Mouse (Mus musculus): Measurements from ENCODE around the gene Mphosph10. TPM values are rescaled to one million over a fixed set of nuclear protein-coding genes. Genes with fewer than 3 reads are reported as not detected.

The Mphosph10 gene
- polyA plus RNA-seq, 1 experiment from 2014 or later, result 36.1 TPM

GRCm38 (mm10) chr7:64391479-64391878 lies 589 bp downstream of the Mphosph10 start:
- DNase-seq (ENCODE audit: low spot score), result no peak
- WGBS, result 4% methylated on average over 8 of the region's 8 CpGs
- Histone ChIP-seq H3K4me2 (ENCODE audit: low read depth, low read length) (peak overlapping the region; percentile 94), H3K4me1 (ENCODE audit: control insufficient read depth, insufficient read depth, low read length) (0 out of 2 replicates have a peak, but pooled peaks cover 4% of the 10 kb centered on the region), H3K9ac (ENCODE audit: low read depth, low read length) (peak overlapping the region; percentile 81), H3K4me3 (ENCODE audit: low read depth, low read length) (peak overlapping the region; percentile 82), H3K36me3 (ENCODE audit: control insufficient read depth, insufficient read depth, low read length) (peaks cover 33% of the 10 kb centered on the region), H3K27ac (replicated peaks; ENCODE audit: low read depth, low read length) (peak overlapping the region; percentile 78; the same call in 1 of the 2 replicates), H3K27me3 (replicated peaks; ENCODE audit: control insufficient read depth, insufficient read depth, low read length) (no peaks in the 10 kb centered on the region), H3K9me3 (ENCODE audit: control insufficient read depth, low read length) (no peaks in the 10 kb centered on the region)
- ATAC-seq (ENCODE audit: low read depth), result no peak

GRCm38 (mm10) chr7:64373830-64374562 lies 18.1 kb downstream of the Mphosph10 start, which contains the start of gene Fan1:
Gene Fan1 (minus strand): TSS chr7:64374095.
- WGBS, result 3% methylated on average over 27 of the region's 27 CpGs
- Histone ChIP-seq H3K4me2 (ENCODE audit: low read depth, low read length) (peak within 1 kb of the TSS; percentile 76), H3K9ac (ENCODE audit: low read depth, low read length) (peak within 1 kb of the TSS; percentile 79), H3K4me3 (ENCODE audit: low read depth, low read length) (peak within 1 kb of the TSS; percentile 61), H3K9me3 (ENCODE audit: control insufficient read depth, low read length) (no peaks in the 10 kb centered on the region), H3K27ac (replicated peaks; ENCODE audit: low read depth, low read length) (peak within 1 kb of the TSS; percentile 94), H3K36me3 (ENCODE audit: control insufficient read depth, insufficient read depth, low read length) (peaks cover 54% of the 10 kb centered on the region), H3K4me1 (ENCODE audit: control insufficient read depth, insufficient read depth, low read length) (0 out of 2 replicates have a peak, but pooled peaks cover 7% of the 10 kb centered on the region), H3K27me3 (replicated peaks; ENCODE audit: control insufficient read depth, insufficient read depth, low read length) (no peaks in the 10 kb centered on the region)
- ATAC-seq (ENCODE audit: low read depth) (peak; percentile 97), DNase-seq (ENCODE audit: low spot score) (peak; percentile 93)

GRCm38 (mm10) chr7:64373147-64373829 lies 18.8 kb downstream of the Mphosph10 start:
- peak overlapping the region; percentile 61 for H3K4me3 ChIP-seq (ENCODE audit: low read depth, low read length)
- no peaks in the 10 kb centered on the region for H3K9me3 ChIP-seq (ENCODE audit: control insufficient read depth, low read length)
- peak overlapping the region; percentile 94 for H3K27ac ChIP-seq (replicated peaks; ENCODE audit: low read depth, low read length)
- WGBS, result 11% methylated on average over 18 of the region's 18 CpGs
- H3K36me3 ChIP-seq (ENCODE audit: control insufficient read depth, insufficient read depth, low read length), result peaks cover 54% of the 10 kb centered on the region
- DNase-seq (ENCODE audit: low spot score) (peak; percentile 24), ATAC-seq (ENCODE audit: low read depth) (no peak)
- H3K4me1 ChIP-seq (ENCODE audit: control insufficient read depth, insufficient read depth, low read length), result 0 out of 2 replicates have a peak, but pooled peaks cover 7% of the 10 kb centered on the region
- H3K9ac ChIP-seq (ENCODE audit: low read depth, low read length), result peak overlapping the region; percentile 79
- H3K4me2 ChIP-seq (ENCODE audit: low read depth, low read length), result peak overlapping the region; percentile 76
- H3K27me3 ChIP-seq (replicated peaks; ENCODE audit: control insufficient read depth, insufficient read depth, low read length), result no peaks in the 10 kb centered on the region

GRCm38 (mm10) chr7:64371940-64372878 lies 19.9 kb downstream of the Mphosph10 start:
- H3K9me3 ChIP-seq (ENCODE audit: control insufficient read depth, low read length), result no peaks in the 10 kb centered on the region
- WGBS, result 94% methylated on average over 23 of the region's 23 CpGs
- no peaks in the 10 kb centered on the region for H3K27me3 ChIP-seq (replicated peaks; ENCODE audit: control insufficient read depth, insufficient read depth, low read length)
- peaks cover 51% of the 10 kb centered on the region for H3K36me3 ChIP-seq (ENCODE audit: control insufficient read depth, insufficient read depth, low read length)
- no peak overlapping the region for H3K4me2 ChIP-seq (ENCODE audit: low read depth, low read length)
- H3K27ac ChIP-seq (replicated peaks; ENCODE audit: low read depth, low read length), result no peak overlapping the region
- DNase-seq (ENCODE audit: low spot score) (no peak), ATAC-seq (ENCODE audit: low read depth) (no peak)
- H3K9ac ChIP-seq (ENCODE audit: low read depth, low read length), result no peak overlapping the region
- H3K4me1 ChIP-seq (ENCODE audit: control insufficient read depth, insufficient read depth, low read length), result 0 out of 2 replicates have a peak, but pooled peaks cover 7% of the 10 kb centered on the region
- H3K4me3 ChIP-seq (ENCODE audit: low read depth, low read length), result no peak overlapping the region

GRCm38 (mm10) chr7:64369841-64370240 lies 22.2 kb downstream of the Mphosph10 start:
- Histone ChIP-seq H3K4me1 (ENCODE audit: control insufficient read depth, insufficient read depth, low read length) (0 out of 2 replicates have a peak, but pooled peaks cover 7% of the 10 kb centered on the region), H3K9me3 (ENCODE audit: control insufficient read depth, low read length) (no peaks in the 10 kb centered on the region), H3K4me2 (ENCODE audit: low read depth, low read length) (no peak overlapping the region), H3K27me3 (replicated peaks; ENCODE audit: control insufficient read depth, insufficient read depth, low read length) (no peaks in the 10 kb centered on the region), H3K27ac (replicated peaks; ENCODE audit: low read depth, low read length) (no peak overlapping the region), H3K9ac (ENCODE audit: low read depth, low read length) (no peak overlapping the region), H3K36me3 (ENCODE audit: control insufficient read depth, insufficient read depth, low read length) (peaks cover 51% of the 10 kb centered on the region), H3K4me3 (ENCODE audit: low read depth, low read length) (no peak overlapping the region)
- ATAC-seq (ENCODE audit: low read depth) (no peak), DNase-seq (ENCODE audit: low spot score) (no peak)
- WGBS, result 85% methylated on average over 6 of the region's 6 CpGs

- Histone ChIP-seq H3K36me3 (ENCODE audit: control insufficient read depth, insufficient read depth, low read length) (peaks cover 82% of the 10 kb centered on the region), H3K4me3 (ENCODE audit: low read depth, low read length) (no peak overlapping the region), H3K4me2 (ENCODE audit: low read depth, low read length) (no peak overlapping the region), H3K9me3 (ENCODE audit: control insufficient read depth, low read length) (no peaks in the 10 kb centered on the region), H3K27me3 (replicated peaks; ENCODE audit: control insufficient read depth, insufficient read depth, low read length) (no peaks in the 10 kb centered on the region), H3K27ac (replicated peaks; ENCODE audit: low read depth, low read length) (no peak overlapping the region), H3K4me1 (ENCODE audit: control insufficient read depth, insufficient read depth, low read length) (no peaks in the 10 kb centered on the region), H3K9ac (ENCODE audit: low read depth, low read length) (no peak overlapping the region)
- no peak for DNase-seq (ENCODE audit: low spot score)
- WGBS, result 92% methylated on average over 5 of the region's 5 CpGs
- no peak for ATAC-seq (ENCODE audit: low read depth)
These were observed 26.2 kb downstream of the Mphosph10 start for GRCm38 (mm10) chr7:64365863-64366262.

GRCm38 (mm10) chr7:64360586-64360945 lies 31.5 kb downstream of the Mphosph10 start:
- Histone ChIP-seq H3K27me3 (replicated peaks; ENCODE audit: control insufficient read depth, insufficient read depth, low read length) (no peaks in the 10 kb centered on the region), H3K27ac (replicated peaks; ENCODE audit: low read depth, low read length) (peak overlapping the region; percentile 67), H3K9me3 (ENCODE audit: control insufficient read depth, low read length) (no peaks in the 10 kb centered on the region), H3K9ac (ENCODE audit: low read depth, low read length) (no peak overlapping the region), H3K4me1 (ENCODE audit: control insufficient read depth, insufficient read depth, low read length) (no peaks in the 10 kb centered on the region), H3K4me3 (ENCODE audit: low read depth, low read length) (no peak overlapping the region), H3K4me2 (ENCODE audit: low read depth, low read length) (no peak overlapping the region), H3K36me3 (ENCODE audit: control insufficient read depth, insufficient read depth, low read length) (peaks cover 77% of the 10 kb centered on the region)
- 41% methylated on average over 3 of the region's 3 CpGs for WGBS
- DNase-seq (ENCODE audit: low spot score) (peak; percentile 47), ATAC-seq (ENCODE audit: low read depth) (peak; percentile 85)

GRCm38 (mm10) chr7:64359943-64360585 lies 32.0 kb downstream of the Mphosph10 start:
- Histone ChIP-seq H3K36me3 (ENCODE audit: control insufficient read depth, insufficient read depth, low read length) (peaks cover 75% of the 10 kb centered on the region), H3K4me1 (ENCODE audit: control insufficient read depth, insufficient read depth, low read length) (no peaks in the 10 kb centered on the region), H3K4me3 (ENCODE audit: low read depth, low read length) (no peak overlapping the region), H3K9me3 (ENCODE audit: control insufficient read depth, low read length) (no peaks in the 10 kb centered on the region), H3K9ac (ENCODE audit: low read depth, low read length) (no peak overlapping the region), H3K4me2 (ENCODE audit: low read depth, low read length) (no peak overlapping the region), H3K27me3 (replicated peaks; ENCODE audit: control insufficient read depth, insufficient read depth, low read length) (no peaks in the 10 kb centered on the region), H3K27ac (replicated peaks; ENCODE audit: low read depth, low read length) (peak overlapping the region; percentile 67)
- DNase-seq (ENCODE audit: low spot score) (no peak), ATAC-seq (ENCODE audit: low read depth) (peak; percentile 79)
- WGBS, result 62% methylated on average over 20 of the region's 20 CpGs
